Mouse (Mus musculus) kidney, adult 11 months (tissue): ENCODE measurements around the gene Htra1.

Experiments used
- DNase-seq: peaks from one replicate; pipeline ENCODE4 v3.0.0; 2022

Htra1 gene

DNA sequence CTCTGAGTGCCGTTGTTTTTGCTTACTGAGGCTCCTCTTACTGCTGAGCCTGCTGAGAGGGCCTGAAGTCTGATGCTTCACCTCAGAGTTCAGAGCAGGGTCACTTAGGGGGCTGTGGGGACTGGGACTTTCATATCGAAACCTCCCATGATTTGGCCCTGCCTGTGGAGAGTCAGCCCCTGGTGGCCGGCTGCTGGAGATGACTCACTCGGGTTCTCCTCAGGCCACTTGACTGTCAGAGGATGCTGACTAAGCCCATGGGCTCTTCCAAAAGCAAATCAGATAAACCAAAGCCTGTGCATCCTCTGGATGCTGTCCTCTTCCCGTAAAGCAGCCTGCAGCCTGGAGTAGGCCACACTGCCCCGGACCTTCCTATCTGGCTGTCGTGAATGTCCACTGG, 32.6 kb downstream of the Htra1 start:
- no peak for DNase-seq

DNA sequence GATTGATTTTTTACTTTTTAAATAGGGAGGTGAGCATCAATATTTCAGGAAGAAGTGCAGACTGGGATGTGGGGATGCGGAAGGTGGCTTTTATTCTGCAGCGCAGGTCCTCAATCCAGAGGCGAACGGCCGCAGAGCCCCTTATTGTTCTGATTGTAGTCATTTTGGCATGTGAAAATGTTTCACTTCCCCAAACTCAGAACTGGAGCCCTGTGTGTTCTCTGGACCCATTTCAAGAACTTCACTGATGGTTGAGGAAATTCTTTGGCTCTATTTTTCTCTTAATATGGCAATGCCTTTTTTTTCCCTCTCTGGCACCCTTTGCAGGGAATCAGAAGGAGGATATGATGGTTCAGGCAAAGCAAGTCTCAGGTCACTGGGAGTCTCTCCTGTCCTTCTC, 33.2 kb downstream of the Htra1 start:
- no peak for DNase-seq

DNA sequence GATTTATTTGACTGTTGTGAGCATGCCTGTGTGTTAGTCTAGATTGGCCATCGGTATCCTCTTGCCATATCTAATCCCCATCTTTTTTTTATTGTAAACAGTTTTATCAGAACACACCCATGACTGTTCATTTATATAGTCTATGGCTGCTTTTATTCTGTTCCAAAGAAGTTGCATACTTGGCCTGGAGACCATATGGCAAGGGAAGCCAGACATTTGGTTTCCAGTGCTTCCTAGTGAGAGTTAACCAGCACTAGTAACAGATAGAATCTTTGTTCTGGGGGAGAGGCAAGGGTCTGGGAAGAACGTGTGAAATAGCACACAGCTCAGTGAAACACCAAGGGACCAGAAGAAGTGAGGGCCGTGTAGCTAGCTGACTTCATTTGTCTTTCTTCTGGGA, 33.6 kb downstream of the Htra1 start:
- no peak for DNase-seq

DNA sequence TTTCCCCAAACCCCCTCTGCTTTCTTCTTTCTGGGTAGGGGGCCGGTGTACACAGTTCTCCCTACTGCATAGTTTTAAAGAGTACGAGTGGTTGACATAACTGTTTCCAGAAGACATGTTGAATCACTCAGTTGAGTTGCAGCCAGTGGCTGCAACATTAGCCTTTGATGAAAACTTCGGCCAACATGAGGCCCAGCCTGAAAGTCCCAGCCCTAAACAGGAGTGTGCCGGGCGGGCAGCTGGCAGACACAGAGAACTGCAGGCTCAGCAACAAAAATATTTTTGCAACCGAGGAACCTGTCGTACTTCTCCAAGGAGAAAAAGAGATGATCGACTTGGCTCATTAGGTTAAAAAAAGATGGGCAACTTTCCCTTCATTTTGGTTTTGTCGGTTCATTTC, 36.9 kb downstream of the Htra1 start:
- DNase-seq = no peak

DNA sequence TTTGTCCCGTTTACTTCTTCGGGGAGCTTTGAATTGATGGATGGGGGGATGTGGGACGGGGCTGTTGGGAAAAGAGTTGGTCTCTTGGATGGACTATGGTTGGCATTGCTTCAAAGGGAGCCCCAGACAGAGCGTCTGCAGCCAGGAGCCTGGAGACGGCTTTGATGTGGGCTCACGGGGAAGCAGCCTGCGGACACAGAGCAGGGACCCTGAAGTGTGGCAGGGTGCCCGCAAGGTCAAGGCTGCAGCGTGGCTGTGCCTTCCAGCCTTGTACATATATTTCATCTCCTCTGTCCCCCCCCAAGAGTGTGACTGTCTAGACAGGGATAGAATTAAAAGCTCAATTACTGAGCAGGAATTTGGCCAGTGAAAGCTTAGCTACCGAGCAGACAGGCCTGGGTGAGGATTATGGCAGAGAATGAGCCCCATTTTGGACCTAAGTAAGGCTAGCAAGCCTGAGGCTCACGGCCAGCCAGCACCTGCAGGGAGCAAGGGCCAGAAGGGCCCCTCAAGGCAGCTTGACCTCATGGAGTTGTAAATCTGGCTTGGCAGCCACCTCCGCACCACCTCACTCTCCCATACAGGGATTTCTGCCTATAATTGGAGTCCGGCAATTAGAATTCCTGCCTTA, 40.5 kb downstream of the Htra1 start:
- no peak for DNase-seq

DNA sequence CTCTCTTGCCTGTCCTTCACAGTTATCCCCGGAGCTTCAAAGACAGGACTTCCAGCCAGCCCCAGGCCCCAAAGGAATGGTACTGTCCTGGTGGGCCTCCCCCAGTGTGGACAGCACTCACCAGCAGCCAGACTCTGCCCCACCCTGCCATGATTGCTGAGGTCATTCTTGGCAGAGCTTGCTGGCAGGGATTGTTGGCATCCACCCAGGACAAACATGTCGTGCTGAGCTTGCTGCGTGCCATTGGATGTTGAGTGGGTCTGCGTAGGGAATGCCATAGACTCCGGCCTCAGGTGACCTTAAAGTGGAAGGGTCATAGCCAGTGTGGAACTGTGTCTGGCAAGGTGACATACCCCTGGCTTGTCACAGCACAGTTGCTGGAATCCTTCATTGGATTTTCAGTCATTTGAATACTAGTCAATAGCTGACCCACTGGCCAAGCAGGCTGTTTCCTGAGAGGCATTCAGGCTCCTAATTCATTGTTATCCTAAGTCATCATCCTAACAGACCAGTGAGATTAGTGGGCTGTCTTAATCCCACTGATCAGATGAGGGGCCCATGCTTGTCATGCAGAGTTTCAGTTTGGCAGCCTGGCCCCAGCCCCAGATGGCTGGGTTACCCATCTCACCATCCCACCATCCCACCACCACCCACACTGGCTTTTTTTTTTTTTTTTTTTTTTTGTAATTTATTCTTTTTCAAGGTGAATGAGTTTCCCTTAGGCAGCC, 42.0 kb downstream of the Htra1 start:
- DNase-seq = peak; percentile 94

DNA sequence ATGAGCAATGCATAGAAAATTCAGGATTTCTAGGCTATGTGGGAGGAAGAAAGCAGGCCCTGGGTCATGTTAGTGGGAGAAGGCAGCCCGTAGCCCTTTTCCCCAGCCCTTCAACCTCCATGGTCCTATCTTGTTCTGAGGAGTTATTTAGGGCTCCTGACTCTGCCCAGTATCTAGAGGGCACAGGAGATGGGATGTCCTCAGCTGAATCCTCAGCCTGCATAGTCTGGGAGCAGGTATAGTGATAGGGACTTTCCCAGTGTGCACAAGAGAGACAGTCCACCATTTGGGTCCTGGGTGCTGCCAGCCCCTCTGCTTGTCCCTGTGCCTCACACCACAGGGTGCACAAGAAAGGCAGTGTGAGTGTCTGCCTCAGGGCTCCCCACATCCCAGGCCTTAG, 42.6 kb downstream of the Htra1 start:
- DNase-seq = no peak

DNA sequence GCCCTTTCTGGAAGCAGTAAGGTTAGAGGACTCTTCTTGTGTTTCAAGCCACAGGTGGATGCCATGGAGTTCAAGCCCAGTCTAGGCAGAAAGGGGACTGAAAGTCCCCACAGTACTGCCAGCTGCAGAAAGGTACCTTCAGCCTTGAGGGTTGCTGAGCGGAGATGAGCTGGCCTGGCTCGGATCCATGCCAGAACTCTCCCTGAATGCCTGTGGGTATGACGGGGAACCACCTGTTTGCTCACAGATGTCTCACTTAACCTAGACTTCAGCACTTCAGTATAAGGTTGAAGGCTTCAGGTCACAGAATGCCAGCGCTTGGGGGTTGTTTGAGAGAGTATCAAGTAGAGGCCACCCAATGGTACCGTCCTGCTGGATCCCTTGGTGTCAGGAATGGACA, 44.2 kb downstream of the Htra1 start:
- DNase-seq = no peak

DNA sequence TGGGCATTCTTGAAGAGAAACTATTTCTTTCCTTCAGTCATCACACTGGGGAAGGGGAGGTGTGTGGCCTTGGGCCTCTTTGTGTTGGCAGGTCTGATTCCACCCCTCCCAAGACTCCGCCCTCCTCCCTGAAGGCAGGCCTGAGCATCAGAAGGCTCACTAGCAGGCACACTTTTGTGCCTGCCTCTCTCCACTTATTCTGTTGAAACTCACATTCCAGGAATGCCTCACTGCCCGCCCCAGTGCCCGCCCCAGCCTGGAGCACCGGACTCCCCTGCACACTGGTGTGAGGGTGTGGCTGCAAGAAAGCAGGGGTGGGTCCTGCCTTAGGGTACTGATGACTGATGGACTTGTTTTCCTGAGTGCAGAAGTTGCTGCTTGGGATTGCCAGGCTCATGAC, 46.5 kb downstream of the Htra1 start:
- peak; percentile 49 for DNase-seq

DNA sequence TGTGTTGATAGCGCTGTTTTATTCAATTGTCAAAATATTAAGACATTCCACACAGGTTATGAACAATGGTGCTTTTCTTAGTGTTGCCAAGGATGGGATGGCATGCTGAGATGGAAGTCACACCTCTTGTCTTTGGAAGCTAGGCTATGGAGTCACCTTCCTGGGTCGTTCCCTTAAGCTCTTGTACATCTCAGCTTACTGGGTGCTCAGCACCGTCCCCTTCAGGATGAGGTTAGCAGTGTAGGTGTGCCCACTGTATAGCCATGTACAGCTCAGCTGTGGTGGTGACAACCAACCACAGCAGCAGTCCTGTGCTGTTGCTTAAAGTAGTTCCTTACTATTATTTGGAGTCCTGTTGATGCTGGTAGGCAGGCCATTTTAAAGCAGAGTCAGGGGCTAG, 47.0 kb downstream of the Htra1 start:
- DNase-seq = no peak

DNA sequence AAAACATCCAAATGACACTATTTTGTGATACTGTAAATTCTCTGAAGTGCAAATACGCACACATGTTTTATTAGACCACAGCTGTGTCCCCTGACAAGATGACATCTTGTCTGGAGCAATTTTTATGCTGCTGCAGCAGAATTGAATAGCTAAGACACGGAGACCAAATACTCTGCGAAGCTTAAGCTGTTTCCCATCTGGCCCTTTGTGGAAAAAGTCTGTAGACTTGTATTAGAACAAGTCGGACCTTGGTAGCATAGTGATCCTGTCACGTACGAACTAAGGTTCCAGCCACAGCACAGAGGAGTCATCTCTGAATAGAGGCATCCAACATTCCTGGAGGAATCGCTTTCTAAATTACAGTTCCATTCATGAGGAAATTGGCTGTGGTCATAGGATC, 48.4 kb downstream of the Htra1 start:
- no peak for DNase-seq

DNA sequence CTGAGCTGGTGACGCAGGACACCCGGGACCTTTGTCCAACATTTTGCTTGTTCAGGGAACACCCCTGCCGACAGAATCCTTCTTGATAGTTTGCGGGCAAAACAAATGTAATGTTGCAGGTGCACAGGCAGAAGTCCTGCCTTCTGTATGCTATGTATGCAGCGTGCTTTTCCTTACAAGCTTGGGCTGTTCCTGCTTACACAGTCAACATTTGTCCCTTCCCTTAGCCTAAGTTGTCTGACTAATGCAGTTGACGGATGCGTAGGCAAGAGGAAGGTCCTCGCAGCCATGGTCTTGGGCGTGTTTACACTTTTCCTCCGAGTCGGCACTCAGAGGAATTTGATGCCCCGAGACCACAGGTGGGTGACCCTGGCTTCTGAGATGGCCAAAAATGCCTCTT, 49.3 kb downstream of the Htra1 start:
- DNase-seq = no peak

DNA sequence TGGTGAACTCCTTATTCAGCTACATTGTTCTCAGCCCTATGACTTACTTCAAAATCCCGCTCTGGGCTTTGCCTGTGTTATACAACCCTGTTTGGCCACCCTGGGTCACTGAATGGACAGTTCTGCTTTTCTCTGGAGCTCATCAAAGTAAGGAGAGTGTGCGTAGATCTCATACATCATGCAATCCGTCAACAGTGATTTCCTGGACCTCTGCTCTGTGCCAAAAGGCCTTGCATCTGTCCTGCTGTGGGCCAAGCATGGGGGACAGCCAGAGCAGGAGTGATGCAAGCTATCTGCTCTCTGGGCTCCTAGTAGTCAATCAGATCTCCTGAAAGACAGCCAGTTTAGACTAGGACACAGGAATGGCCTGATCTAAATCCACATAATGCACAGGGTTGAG, 49.8 kb downstream of the Htra1 start:
- no peak for DNase-seq

DNA sequence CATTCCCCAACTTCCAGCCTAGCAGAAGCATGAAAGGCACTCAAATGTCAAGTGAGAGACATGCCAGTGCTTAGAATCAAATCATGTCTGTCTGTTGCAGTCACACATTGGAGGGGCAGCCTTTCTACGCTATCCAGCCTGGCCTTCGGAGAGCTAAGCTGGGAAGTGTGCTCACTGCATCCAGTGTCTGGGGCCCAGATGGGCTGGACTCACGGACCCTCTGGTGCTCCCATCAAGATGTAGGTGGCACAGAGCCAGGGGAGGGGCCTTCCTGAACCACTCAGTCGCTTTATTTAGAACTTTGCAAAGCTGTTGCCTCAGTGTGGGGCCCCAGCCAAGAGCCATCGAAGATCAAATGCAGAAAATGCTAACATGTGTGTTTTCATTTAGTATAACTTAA, 52.2 kb downstream of the Htra1 start:
- no peak for DNase-seq

DNA sequence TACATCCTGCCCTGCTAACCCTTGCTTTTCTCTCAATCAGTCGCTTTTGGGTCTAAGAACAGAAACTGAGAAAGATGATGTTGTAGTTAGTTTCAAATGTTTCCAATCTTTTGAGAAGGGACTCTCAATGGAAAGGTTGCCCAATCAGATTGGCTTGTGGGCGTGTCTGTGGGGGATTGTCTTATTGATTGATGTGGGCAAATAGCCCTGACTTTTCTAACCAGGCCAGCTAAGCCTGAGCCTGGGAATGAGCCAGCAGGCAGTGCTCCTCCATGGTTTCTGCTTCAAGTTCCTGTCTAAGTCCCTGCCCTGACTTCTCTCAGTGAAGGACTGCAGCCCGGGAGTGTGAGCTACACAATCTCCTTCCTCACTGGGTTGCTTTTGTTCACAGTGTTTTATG, 53.5 kb downstream of the Htra1 start:
- DNase-seq = no peak

DNA sequence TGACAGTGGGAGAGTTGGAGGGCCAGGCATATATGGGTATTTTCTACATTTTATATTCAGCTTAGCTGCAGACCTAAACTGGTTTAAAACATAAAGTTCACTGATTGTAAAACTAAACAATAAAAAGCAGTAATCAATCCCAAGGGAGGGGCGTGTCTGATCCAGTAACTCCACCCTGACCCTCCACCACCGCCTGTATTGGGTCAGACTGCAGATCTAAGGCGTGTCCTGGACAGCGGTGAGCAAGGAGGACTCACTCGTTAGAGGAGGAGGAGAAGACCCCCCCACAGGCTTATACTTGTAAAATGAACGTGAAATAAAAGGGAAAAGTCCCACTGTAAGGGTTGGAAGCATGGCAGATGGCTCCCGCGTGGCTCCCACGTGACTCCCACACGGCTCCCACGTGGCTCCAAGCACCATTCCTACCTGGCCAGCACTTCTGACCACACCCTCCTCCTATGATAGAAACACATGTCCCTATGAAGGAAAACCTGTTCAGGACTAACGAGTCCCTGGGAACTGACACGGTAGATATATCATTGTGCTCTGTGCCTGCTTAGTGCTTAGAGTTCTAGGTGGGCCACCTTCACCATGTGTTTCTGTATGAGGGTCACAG, 55.4 kb downstream of the Htra1 start:
- no peak for DNase-seq

DNA sequence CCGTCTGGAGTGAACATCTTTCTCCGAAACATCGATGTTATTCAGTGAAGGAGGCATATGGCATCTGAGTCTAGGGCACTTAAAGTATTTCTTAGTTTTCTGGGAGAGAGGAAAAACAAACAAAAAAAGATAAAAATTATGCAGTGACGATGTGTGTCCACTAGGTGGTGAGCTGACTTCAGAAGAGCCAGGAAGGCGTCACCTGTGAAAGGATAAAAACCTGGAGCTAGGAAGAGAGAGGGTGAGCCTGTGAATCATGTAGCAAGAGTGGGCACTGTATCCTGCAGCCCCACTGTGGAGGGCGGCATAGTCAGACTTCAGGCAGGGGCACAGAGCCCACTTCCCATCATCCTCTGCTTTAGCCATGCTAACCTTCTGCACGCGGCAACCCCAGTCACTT, 58.0 kb downstream of the Htra1 start:
- DNase-seq = no peak

DNA sequence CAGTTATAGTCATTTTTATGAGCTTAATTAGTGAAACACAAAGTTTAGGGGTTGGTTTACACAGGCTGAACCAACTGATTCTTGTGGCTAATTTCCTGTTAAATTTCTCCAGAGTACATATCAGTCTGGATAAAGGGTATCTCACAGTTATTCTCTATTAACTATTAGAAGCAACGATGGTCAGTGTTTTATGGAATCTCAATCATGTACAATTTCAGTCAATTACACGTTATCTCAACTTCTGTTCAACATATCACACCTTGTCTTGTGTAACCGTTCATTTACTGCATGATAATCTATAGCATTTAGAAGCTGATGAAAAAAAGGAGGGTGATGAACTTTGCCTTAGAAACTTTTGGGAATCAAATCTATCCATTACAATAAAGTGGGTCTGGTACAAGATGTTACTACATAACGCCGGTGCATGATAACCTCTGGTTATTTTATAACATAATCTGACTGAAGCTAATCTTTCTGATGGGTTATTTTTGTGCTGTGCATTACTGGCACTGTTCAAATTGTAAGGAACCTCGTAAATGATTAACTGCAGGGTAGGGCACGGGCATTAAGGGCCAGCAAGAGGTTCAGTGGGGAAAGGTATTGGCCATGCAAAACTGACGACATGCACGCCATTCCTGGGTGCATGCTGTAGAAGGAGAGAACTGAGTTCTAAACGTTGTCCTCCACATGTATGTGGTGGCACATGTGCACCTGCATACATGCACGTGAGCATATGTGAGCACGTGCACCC, 66.2 kb downstream of the Htra1 start:
- DNase-seq = no peak

DNA sequence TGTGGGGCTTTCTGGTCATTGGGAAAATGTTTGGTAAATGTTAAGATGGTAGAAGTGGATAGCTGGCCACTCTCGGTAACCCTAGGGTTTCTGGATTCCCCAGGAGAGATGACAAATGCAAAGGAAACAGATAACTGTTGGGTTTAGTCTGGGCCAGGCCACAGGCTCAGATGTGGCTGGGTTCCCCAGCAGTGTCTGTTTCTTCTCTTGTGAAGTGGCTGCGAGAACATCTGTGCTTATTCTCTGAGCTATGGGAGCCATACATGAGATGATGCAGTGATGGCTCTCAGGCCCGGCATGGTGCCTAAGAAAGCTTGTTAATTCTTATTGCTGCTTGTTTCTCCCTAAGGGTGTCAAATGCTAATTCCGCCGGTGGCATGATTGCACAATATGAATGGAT, 68.2 kb downstream of the Htra1 start:
- DNase-seq = no peak

DNA sequence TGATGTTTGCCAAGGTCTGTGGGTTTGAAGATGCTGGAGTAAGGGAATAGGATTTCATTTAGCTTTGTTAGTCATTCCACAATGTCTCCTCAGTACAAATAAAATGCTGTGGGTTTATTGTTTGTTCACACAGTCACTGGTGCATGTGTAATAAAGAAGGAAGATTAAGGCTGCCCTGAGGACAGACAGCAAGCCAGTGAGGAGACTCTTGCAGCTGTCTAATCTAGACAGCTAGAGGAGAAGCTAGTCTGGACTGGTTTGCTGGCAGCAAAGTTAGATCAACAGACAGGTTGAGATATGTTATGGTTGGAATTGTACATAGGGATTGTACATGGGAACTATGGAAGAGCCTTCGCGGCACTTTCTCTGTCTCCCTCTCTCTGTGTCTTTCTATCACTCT, 71.3 kb downstream of the Htra1 start:
- DNase-seq = no peak

DNA sequence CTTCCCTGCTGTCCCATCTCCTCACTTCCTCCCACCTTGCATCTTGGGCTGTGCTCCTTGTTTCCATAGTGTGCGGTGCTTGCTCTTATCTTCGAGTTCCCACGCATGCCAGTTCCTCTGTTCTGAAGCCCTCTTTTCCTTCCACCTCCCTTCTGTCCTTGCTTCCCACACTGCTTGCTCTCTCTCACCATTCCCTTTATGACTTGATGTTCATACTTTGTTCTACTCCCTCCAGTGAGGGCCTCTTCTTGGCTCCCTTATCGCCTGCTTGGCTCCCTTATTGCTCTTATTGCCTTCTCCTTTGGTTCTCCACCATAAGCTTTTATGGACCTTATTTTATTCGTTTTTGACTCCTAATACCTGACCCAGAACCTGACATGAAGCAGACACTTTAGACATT, 73.3 kb downstream of the Htra1 start:
- DNase-seq = no peak

DNA sequence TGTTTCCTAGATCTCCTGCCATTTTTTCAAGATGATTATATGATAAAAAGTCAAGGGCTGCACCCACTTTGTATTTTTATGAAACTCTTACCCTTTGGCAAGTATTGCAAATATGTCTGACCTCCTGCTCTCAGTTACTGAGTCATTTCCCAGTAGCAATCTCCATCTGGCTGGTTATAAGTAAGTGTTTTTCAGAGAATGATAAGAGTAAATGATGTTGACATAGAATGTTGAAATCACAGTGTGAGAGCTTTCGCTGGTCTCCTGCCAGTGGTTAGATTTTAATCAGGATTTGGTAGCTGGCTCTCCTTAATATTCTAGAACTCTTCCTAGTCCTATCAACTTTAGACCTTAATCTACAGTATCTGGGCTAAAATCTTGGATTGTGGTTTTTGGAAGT, 76.0 kb downstream of the Htra1 start:
- no peak for DNase-seq

DNA sequence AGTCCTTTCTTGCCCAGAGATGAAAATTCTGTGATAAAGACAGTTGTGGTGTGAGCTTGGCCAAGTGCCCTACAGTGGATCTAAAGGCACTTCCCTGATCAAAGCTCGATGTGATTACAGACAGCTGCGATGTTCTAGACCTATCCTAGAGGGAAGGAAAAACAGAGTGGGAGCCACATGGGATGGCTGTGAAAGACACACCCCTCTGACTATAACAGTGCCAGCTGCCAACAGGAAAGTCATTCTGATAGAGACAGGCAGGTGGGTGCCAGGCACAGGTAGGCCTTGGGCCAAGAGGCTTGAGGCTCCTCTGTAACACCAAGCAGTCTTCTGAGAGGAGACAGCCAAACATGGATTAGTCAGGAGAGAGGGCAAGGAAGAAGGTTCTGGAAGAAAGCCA, 83.3 kb downstream of the Htra1 start:
- DNase-seq = no peak

DNA sequence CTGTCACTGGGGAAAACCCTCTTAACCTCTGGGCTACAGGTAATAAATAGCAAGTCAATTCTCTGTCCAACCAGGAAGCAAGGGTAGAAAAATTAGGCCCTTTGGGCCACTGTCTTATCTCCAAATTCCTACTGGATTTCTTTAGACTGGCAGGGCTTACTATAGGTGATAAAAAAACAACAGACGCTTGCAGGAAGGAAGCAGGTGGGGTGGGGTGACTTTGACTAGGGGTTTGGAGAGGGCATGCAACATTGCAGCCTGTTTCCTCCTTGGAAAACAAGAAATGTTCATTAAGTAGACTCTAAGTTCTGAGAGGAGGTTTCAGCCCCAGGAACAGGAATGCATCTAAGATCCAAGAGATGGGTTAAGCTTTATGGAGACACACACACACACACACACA, 88.9 kb downstream of the Htra1 start:
- no peak for DNase-seq
